Mouse (Mus musculus): ENCODE measurements around the gene Flnb.

The Flnb gene

GRCm38 (mm10) chr14:7817770-7818462 is at the start of gene Flnb:
Gene Flnb, plus strand, starts transcription at chr14:7817957.
- DNase-seq (ENCODE audit: low read depth, low spot score): peak; percentile 78

GRCm38 (mm10) chr14:7773714-7774389 is 43.9 kb upstream of the Flnb start:
- peak; percentile 51 for DNase-seq (ENCODE audit: low read depth, low spot score)

- DNase-seq (ENCODE audit: low read depth, low spot score): no peak
Measured at GRCm38 (mm10) chr14:7786073-7786472, 31.7 kb upstream of the Flnb start.

- no peak for DNase-seq (ENCODE audit: low read depth, low spot score)
Measured at GRCm38 (mm10) chr14:7789266-7790030, 28.3 kb upstream of the Flnb start.

GRCm38 (mm10) chr14:7791061-7791531 is 26.7 kb upstream of the Flnb start:
- DNase-seq (ENCODE audit: low read depth, low spot score): no peak

GRCm38 (mm10) chr14:7791532-7792159 is 26.1 kb upstream of the Flnb start, which contains the start of gene Gm26661:
Gene Gm26661, plus strand, starts transcription at chr14:7791587.
- DNase-seq (ENCODE audit: low read depth, low spot score): peak; percentile 34

GRCm38 (mm10) chr14:7795961-7796360 is 21.8 kb upstream of the Flnb start:
- DNase-seq (ENCODE audit: low read depth, low spot score): no peak

- no peak for DNase-seq (ENCODE audit: low read depth, low spot score)
Measured at GRCm38 (mm10) chr14:7800611-7801010, 17.1 kb upstream of the Flnb start.

- no peak for DNase-seq (ENCODE audit: low read depth, low spot score)
Measured at GRCm38 (mm10) chr14:7801831-7802230, 15.9 kb upstream of the Flnb start.

- no peak for DNase-seq (ENCODE audit: low read depth, low spot score)
Measured at GRCm38 (mm10) chr14:7803874-7804557, 13.7 kb upstream of the Flnb start.

GRCm38 (mm10) chr14:7804558-7804905 is 13.2 kb upstream of the Flnb start:
- DNase-seq (ENCODE audit: low read depth, low spot score): no peak

- DNase-seq (ENCODE audit: low read depth, low spot score): no peak
Measured at GRCm38 (mm10) chr14:7807711-7808110, 10.0 kb upstream of the Flnb start.

- DNase-seq (ENCODE audit: low read depth, low spot score): no peak
Measured at GRCm38 (mm10) chr14:7808501-7808981, 9.2 kb upstream of the Flnb start.

GRCm38 (mm10) chr14:7809043-7809955 is 8.5 kb upstream of the Flnb start:
- no peak for DNase-seq (ENCODE audit: low read depth, low spot score)

- no peak for DNase-seq (ENCODE audit: low read depth, low spot score)
Measured at GRCm38 (mm10) chr14:7818463-7819121, 835 bp downstream of the Flnb start.

GRCm38 (mm10) chr14:7819446-7819845 is 1.7 kb downstream of the Flnb start:
- DNase-seq (ENCODE audit: low read depth, low spot score): no peak

GRCm38 (mm10) chr14:7821341-7821740 is 3.6 kb downstream of the Flnb start:
- no peak for DNase-seq (ENCODE audit: low read depth, low spot score)

- DNase-seq (ENCODE audit: low read depth, low spot score): no peak
Measured at GRCm38 (mm10) chr14:7822693-7823092, 4.9 kb downstream of the Flnb start.

- DNase-seq (ENCODE audit: low read depth, low spot score): no peak
Measured at GRCm38 (mm10) chr14:7824651-7825268, 7.0 kb downstream of the Flnb start.

Measured in brain, embryonic 18.5 days (tissue).